Mouse (Mus musculus) kidney, embryonic 16.5 days (tissue): ENCODE results near the gene Adam10. TPM values are rescaled to one million over a fixed set of nuclear protein-coding genes. Genes with fewer than 3 reads are reported as not detected.

Source experiments
- ATAC-seq: fragments of 200-750 bp; cut with Nextera tagmentation; 2 replicates; pipeline ENCODE4 v1.8.0; 2017; ENCODE audit warnings: moderate TSS enrichment; ENCODE audit not compliant: low FRiP score, low TSS enrichment
- H3K27ac ChIP-seq: fragments of 300-500 bp; sonication (generic); 2 replicates; pipeline ENCODE4 v1.5.1; 2014; ENCODE audit warnings: low read length
- H3K27me3 ChIP-seq: fragments of 300-500 bp; sonication (generic); 2 replicates; pipeline ENCODE4 v1.6.1; 2014; ENCODE audit warnings: low read length, control low read depth, mixed read lengths; ENCODE audit not compliant: insufficient read depth
- H3K36me3 ChIP-seq: fragments of 300-500 bp; sonication (generic); 2 replicates; pipeline ENCODE4 v1.6.1; 2014; ENCODE audit warnings: low read length, control low read depth, mixed read lengths; ENCODE audit not compliant: insufficient read depth
- H3K4me1 ChIP-seq: fragments of 300-500 bp; sonication (generic); 2 replicates; pipeline ENCODE4 v1.6.1; 2014; ENCODE audit warnings: low read length, control low read depth, mixed read lengths; ENCODE audit not compliant: insufficient read depth
- H3K4me2 ChIP-seq: fragments of 300-500 bp; sonication (generic); replicated peaks from 2 replicates; pipeline ENCODE4 v1.6.1; 2014; ENCODE audit warnings: low read depth, low read length
- H3K4me3 ChIP-seq: fragments of 300-500 bp; sonication (generic); 2 replicates; pipeline ENCODE4 v1.5.1; 2014; ENCODE audit warnings: mild to moderate bottlenecking, low read length
- H3K9ac ChIP-seq: fragments of 300-500 bp; sonication (generic); replicated peaks from 2 replicates; pipeline ENCODE4 v1.6.1; 2014; ENCODE audit warnings: low read length
- H3K9me3 ChIP-seq: fragments of 300-500 bp; sonication (generic); 2 replicates; pipeline ENCODE4 v1.6.1; 2016; ENCODE audit warnings: low read length, control low read depth
- WGBS: fragments of 180-500 bp; shearing (Covaris S2); extraction: QIAGEN DNeasy Blood & Tissue Kit; methylation state at CpG from one replicate; pipeline ENCODE4 v1.1.7; 2014; 5-methylcytosine and 5-hydroxymethylcytosine counted together
- polyA plus RNA-seq: library from polyadenylated mRNA; unstranded; fragments of >200 nt; fragmentation: Nextera tagmentation; extraction: Ambion mirVana; gene quantifications from 2 replicates; pipeline ENCODE4 v1.2.1, GENCODE M21; 2015

Adam10 gene
- 88.7 and 90.1 TPM in 2 replicates for polyA plus RNA-seq

- Histone ChIP-seq H3K9me3 (no peaks in the 10 kb centered on the region), H3K27me3 (no peaks in the 10 kb centered on the region), H3K4me1 (peaks cover 18% of the 10 kb centered on the region), H3K36me3 (no peaks in the 10 kb centered on the region), H3K4me2 (peak within 1 kb of the TSS; percentile 84), H3K27ac (peak within 1 kb of the TSS; percentile 97), H3K9ac (peak within 1 kb of the TSS; percentile 99), H3K4me3 (peak within 1 kb of the TSS; percentile 95)
- WGBS: 1% methylated on average over 42 of the region's 48 CpGs
- peak; percentile 99 for ATAC-seq
Observed at GRCm38 (mm10) chr9:70678682-70679131, at the start of gene Adam10. Adam10 (plus strand) TSS chr9:70678997.

GRCm38 (mm10) chr9:70629711-70630110 lies 49.1 kb upstream of the Adam10 start:
- WGBS: 90% methylated on average over 2 of the region's 2 CpGs
- H3K27me3 ChIP-seq: no peaks in the 10 kb centered on the region
- no peak for ATAC-seq
- no peaks in the 10 kb centered on the region for H3K36me3 ChIP-seq
- no peak overlapping the region for H3K27ac ChIP-seq
- no peak overlapping the region for H3K9ac ChIP-seq
- H3K4me2 ChIP-seq: no peak overlapping the region
- H3K4me3 ChIP-seq: no peak overlapping the region
- H3K9me3 ChIP-seq: no peaks in the 10 kb centered on the region
- H3K4me1 ChIP-seq: no peaks in the 10 kb centered on the region

GRCm38 (mm10) chr9:70631665-70632064 lies 47.1 kb upstream of the Adam10 start:
- Histone ChIP-seq H3K27me3 (no peaks in the 10 kb centered on the region), H3K4me1 (no peaks in the 10 kb centered on the region), H3K9me3 (no peaks in the 10 kb centered on the region), H3K4me3 (no peak overlapping the region), H3K4me2 (no peak overlapping the region), H3K27ac (no peak overlapping the region), H3K9ac (no peak overlapping the region), H3K36me3 (no peaks in the 10 kb centered on the region)
- 20% methylated on average over 5 of the region's 5 CpGs for WGBS
- ATAC-seq: no peak

- Histone ChIP-seq H3K4me2 (no peak overlapping the region), H3K4me1 (no peaks in the 10 kb centered on the region), H3K4me3 (no peak overlapping the region), H3K36me3 (no peaks in the 10 kb centered on the region), H3K9ac (no peak overlapping the region), H3K27me3 (no peaks in the 10 kb centered on the region), H3K9me3 (no peaks in the 10 kb centered on the region), H3K27ac (no peak overlapping the region)
- no peak for ATAC-seq
- 91% methylated on average over 2 of the region's 2 CpGs for WGBS
Observed at GRCm38 (mm10) chr9:70636748-70637147, 42.0 kb upstream of the Adam10 start.

GRCm38 (mm10) chr9:70650260-70650659 lies 28.5 kb upstream of the Adam10 start:
- H3K36me3 ChIP-seq: 0 out of 2 replicates have a peak, but pooled peaks cover 4% of the 10 kb centered on the region
- H3K9ac ChIP-seq: no peak overlapping the region
- H3K27ac ChIP-seq: no peak overlapping the region
- 72% methylated on average over 2 of the region's 2 CpGs for WGBS
- H3K27me3 ChIP-seq: no peaks in the 10 kb centered on the region
- no peak overlapping the region for H3K4me2 ChIP-seq
- no peaks in the 10 kb centered on the region for H3K9me3 ChIP-seq
- no peak for ATAC-seq
- peaks cover 22% of the 10 kb centered on the region for H3K4me1 ChIP-seq
- no peak overlapping the region for H3K4me3 ChIP-seq

- Histone ChIP-seq H3K9me3 (no peaks in the 10 kb centered on the region), H3K27me3 (no peaks in the 10 kb centered on the region), H3K4me2 (no peak overlapping the region), H3K4me3 (no peak overlapping the region), H3K27ac (no peak overlapping the region), H3K36me3 (0 out of 2 replicates have a peak, but pooled peaks cover 4% of the 10 kb centered on the region), H3K4me1 (peaks cover 22% of the 10 kb centered on the region), H3K9ac (no peak overlapping the region)
- WGBS: 84% methylated on average over 1 of the region's 1 CpGs
- no peak for ATAC-seq
Observed at GRCm38 (mm10) chr9:70650994-70651393, 27.8 kb upstream of the Adam10 start.

GRCm38 (mm10) chr9:70652221-70652620 lies 26.6 kb upstream of the Adam10 start:
- ATAC-seq: no peak
- peaks cover 22% of the 10 kb centered on the region for H3K4me1 ChIP-seq
- no peak overlapping the region for H3K4me2 ChIP-seq
- H3K4me3 ChIP-seq: no peak overlapping the region
- H3K9me3 ChIP-seq: no peaks in the 10 kb centered on the region
- no peak overlapping the region for H3K9ac ChIP-seq
- 0 out of 2 replicates have a peak, but pooled peaks cover 4% of the 10 kb centered on the region for H3K36me3 ChIP-seq
- no peaks in the 10 kb centered on the region for H3K27me3 ChIP-seq
- WGBS: 60% methylated on average over 2 of the region's 2 CpGs
- H3K27ac ChIP-seq: no peak overlapping the region

- H3K4me3 ChIP-seq: no peak overlapping the region
- peaks cover 22% of the 10 kb centered on the region for H3K4me1 ChIP-seq
- H3K27me3 ChIP-seq: no peaks in the 10 kb centered on the region
- no peaks in the 10 kb centered on the region for H3K9me3 ChIP-seq
- 63% methylated on average over 2 of the region's 2 CpGs for WGBS
- no peak overlapping the region for H3K9ac ChIP-seq
- 0 out of 2 replicates have a peak, but pooled peaks cover 4% of the 10 kb centered on the region for H3K36me3 ChIP-seq
- H3K4me2 ChIP-seq: peak overlapping the region; percentile 21
- no peak for ATAC-seq
- peak overlapping the region; percentile 29; the same call in 1 of the 2 replicates for H3K27ac ChIP-seq
Observed at GRCm38 (mm10) chr9:70653875-70654274, 24.9 kb upstream of the Adam10 start.

- no peaks in the 10 kb centered on the region for H3K9me3 ChIP-seq
- H3K4me1 ChIP-seq: peaks cover 22% of the 10 kb centered on the region
- peak overlapping the region; percentile 30 for H3K4me2 ChIP-seq
- no peaks in the 10 kb centered on the region for H3K27me3 ChIP-seq
- ATAC-seq: no peak
- H3K4me3 ChIP-seq: no peak overlapping the region
- 0 out of 2 replicates have a peak, but pooled peaks cover 4% of the 10 kb centered on the region for H3K36me3 ChIP-seq
- no peak overlapping the region for H3K27ac ChIP-seq
- no peak overlapping the region for H3K9ac ChIP-seq
- 68% methylated on average over 4 of the region's 4 CpGs for WGBS
Observed at GRCm38 (mm10) chr9:70654496-70654895, 24.3 kb upstream of the Adam10 start.

- H3K4me1 ChIP-seq: peaks cover 22% of the 10 kb centered on the region
- H3K27ac ChIP-seq: no peak overlapping the region
- H3K4me3 ChIP-seq: peak overlapping the region; percentile 92
- 31% methylated on average over 2 of the region's 2 CpGs for WGBS
- peak overlapping the region; percentile 91 for H3K9ac ChIP-seq
- no peaks in the 10 kb centered on the region for H3K27me3 ChIP-seq
- H3K36me3 ChIP-seq: no peaks in the 10 kb centered on the region
- ATAC-seq: no peak
- no peaks in the 10 kb centered on the region for H3K9me3 ChIP-seq
- peak overlapping the region; percentile 89 for H3K4me2 ChIP-seq
Observed at GRCm38 (mm10) chr9:70655764-70656129, 23.1 kb upstream of the Adam10 start.
